Mouse (Mus musculus): ENCODE measurements at regions not wholly inside any gene's neighbourhood (a gene's known extent, or its start where the extent isn't known, plus 50 kb on each side); places are given as distances from the start of the nearest gene placed in this dataset.

- no peak for TF ChIP-seq POLR2A (IDR thresholded peaks at IDR 0.05; ENCODE audit: insufficient read depth, low read depth, low read length)
- no peak for TF ChIP-seq CTCF (IDR thresholded peaks at IDR 0.05; ENCODE audit: insufficient read depth, low read depth, low read length)
These were observed 128.1 kb downstream of the Plk2 start for GRCm38 (mm10) chr13:110522974-110523373.
